Comparison of ENCODE assay signal across 8 mouse cellular contexts in the genomic region with DNA sequence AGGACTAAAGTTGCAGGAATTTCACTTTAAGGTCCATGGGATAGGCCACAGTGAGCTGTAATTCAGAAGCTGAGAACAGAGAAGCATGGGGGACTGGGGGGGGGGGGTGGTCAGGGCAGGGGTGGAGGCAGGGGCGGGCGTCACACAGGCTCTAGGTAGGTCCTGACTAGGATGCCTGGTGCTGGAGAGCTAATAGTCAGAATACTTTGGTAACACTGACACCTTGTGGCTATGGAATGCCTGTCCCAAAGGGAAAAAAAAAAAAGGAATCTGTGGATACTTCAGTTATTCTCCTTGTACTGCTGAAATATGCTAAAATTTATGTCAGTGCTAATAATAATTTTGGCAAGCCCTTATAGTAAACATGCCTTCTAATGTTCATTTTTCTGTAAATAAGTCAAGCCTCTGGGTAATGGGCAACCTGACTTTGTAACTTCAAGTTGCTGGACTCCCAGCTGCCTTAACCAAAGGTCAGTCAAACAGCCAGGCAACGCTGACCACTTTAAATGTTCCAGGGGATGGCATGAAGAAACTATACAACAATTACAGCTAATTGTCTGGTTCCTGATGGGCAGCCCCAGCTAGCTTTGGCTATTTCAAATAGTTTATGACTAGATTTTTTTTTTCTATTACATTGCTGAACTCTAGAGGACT. TPM values are rescaled to one million over a fixed set of nuclear protein-coding genes. Genes with fewer than 3 reads are reported as not detected.
DNase-seq lines count a peak whose midpoint lies in the region; ATAC-seq and TF ChIP-seq lines count a peak whose summit lies in the region.

No protein-coding gene starts in this region.

- H3K4me2 ChIP-seq in heart, postnatal 0 days (ENCODE audit: low read depth, low read length) = no peak overlapping the region
- no peak overlapping the region for H3K4me2 ChIP-seq in liver, embryonic 14.5 days (ENCODE audit: low read depth)

- H3K9ac ChIP-seq in heart, adult 2 months (ENCODE audit: low read depth, low read length) = no peak overlapping the region
- no peak overlapping the region for H3K9ac ChIP-seq in heart, postnatal 0 days (replicated peaks; ENCODE audit: low read depth, low read length)
- H3K9ac ChIP-seq in liver, embryonic 14.5 days (replicated peaks) = no peak overlapping the region

- TF ChIP-seq POLR2A in heart, adult 2 months (IDR thresholded peaks at IDR 0.05; ENCODE audit: insufficient read depth, low read depth, low read length) = no peak

- intact Hi-C loops in heart, adult 2 months (cut with DNase I) = loop anchor here (1.0 to 10.0 kb wide), 5 partner anchors 31 to 669 kb away; no protein-coding TSS in a partner anchor
- intact Hi-C loops in heart, postnatal 25 days (cut with DNase I) = loop anchor here (1.0 to 10.0 kb wide), 4 partner anchors 136 to 411 kb away; no protein-coding TSS in a partner anchor

- no peak overlapping the region for H3K4me3 ChIP-seq in heart, adult 2 months
- H3K4me3 ChIP-seq in heart, postnatal 0 days (ENCODE audit: low read depth, low read length) = no peak overlapping the region
- no peak overlapping the region for H3K4me3 ChIP-seq in liver, embryonic 14.5 days (ENCODE audit: insufficient read depth in 1 of 2, low read depth in 2 of 2, low read length in 2 of 2)

- WGBS in heart, adult 2 months = 19% methylated on average over 3 of the region's 3 CpGs
- whole genome bisulfite sequencing in heart, postnatal 0 days = 24% methylated on average over 3 of the region's 3 CpGs
- WGBS in liver, embryonic 14.5 days (ENCODE audit: insufficient replicate concordance) = 47% methylated on average over 3 of the region's 3 CpGs

- H3K4me1 ChIP-seq in heart, adult 2 months (ENCODE audit: control insufficient read depth, insufficient read depth, low read length) = peaks cover 14% of the 10 kb centered on the region
- no peaks in the 10 kb centered on the region for H3K4me1 ChIP-seq in heart, postnatal 0 days (ENCODE audit: control insufficient read depth, insufficient read depth)
- H3K4me1 ChIP-seq in liver, embryonic 14.5 days (replicated peaks; ENCODE audit: control insufficient read depth in 2 of 2, insufficient read depth in 2 of 2, low read length in 1 of 2) = peaks cover 0 to 7% of the 10 kb centered on the region in 2 experiments; a peak in 2 of 4 replicates

- H3K79me2 ChIP-seq in heart, adult 2 months (replicated peaks; ENCODE audit: control insufficient read depth, insufficient read depth, low read length) = no peaks in the 10 kb centered on the region

- no peaks in the 10 kb centered on the region for H3K9me3 ChIP-seq in heart, postnatal 0 days (replicated peaks; ENCODE audit: control insufficient read depth, low read length)
- H3K9me3 ChIP-seq in liver, embryonic 14.5 days (ENCODE audit: control insufficient read depth, low read length) = no peaks in the 10 kb centered on the region

- H3K27ac ChIP-seq in heart, adult 2 months = no peak overlapping the region
- no peak overlapping the region for H3K27ac ChIP-seq in heart, postnatal 0 days (ENCODE audit: low read depth)
- no peak overlapping the region for H3K27ac ChIP-seq in liver, embryonic 14.5 days

- H3K36me3 ChIP-seq in heart, adult 2 months (ENCODE audit: control insufficient read depth, insufficient read depth, low read length) = no peaks in the 10 kb centered on the region; the same call in 1 of the 2 replicates
- 0 out of 2 replicates have a peak, but pooled peaks cover 15% of the 10 kb centered on the region for H3K36me3 ChIP-seq in heart, postnatal 0 days (replicated peaks; ENCODE audit: control insufficient read depth, insufficient read depth, low read length)
- H3K36me3 ChIP-seq in liver, embryonic 14.5 days (replicated peaks; ENCODE audit: control insufficient read depth, insufficient read depth, low read depth) = peaks cover 2% of the 10 kb centered on the region

- DNase-seq in heart, adult 2 months = no peak
- no peak for DNase-seq in heart, postnatal 25 days (ENCODE audit: low spot score)
- DNase-seq in brain, adult 2 months (ENCODE audit: low read depth, low spot score) = peak; percentile 75
- DNase-seq in heart, postnatal 0 days (ENCODE audit: low spot score) = peak; percentile 67
- peak in 2 of 3 experiments; percentile 12 to 33 for DNase-seq in liver, embryonic 14.5 days (ENCODE audit: low read depth in 3 of 3, low spot score in 3 of 3)
- no peak for DNase-seq in gastrocnemius, adult 8-10 months (ENCODE audit: low spot score in 2 of 2)
- DNase-seq in thymus, postnatal 10 days (ENCODE audit: low spot score in 2 of 2) = no peak

- no peaks in the 10 kb centered on the region for H3K27me3 ChIP-seq in heart, adult 2 months (ENCODE audit: control insufficient read depth, insufficient read depth, low read length)
- no peaks in the 10 kb centered on the region for H3K27me3 ChIP-seq in heart, postnatal 0 days (ENCODE audit: control insufficient read depth, insufficient read depth, low read length)
- H3K27me3 ChIP-seq in liver, embryonic 14.5 days (ENCODE audit: control insufficient read depth, insufficient read depth, low read length) = no peaks in the 10 kb centered on the region

- ATAC-seq in heart, postnatal 0 days (ENCODE audit: insufficient read depth, low read depth) = peak; percentile 50; the same call in 1 of the 2 replicates
- ATAC-seq in liver, embryonic 14.5 days (ENCODE audit: insufficient read depth) = no peak
- ATAC-seq in neutrophil, adult 5-6 weeks (ENCODE audit: extremely low read depth, insufficient number of reproducible peaks, low FRiP score, poor library complexity, severe bottlenecking) = peak; percentile 56; the same call in 1 of the 2 replicates

- TF ChIP-seq EP300 in heart, adult 2 months (IDR thresholded peaks at IDR 0.05; ENCODE audit: insufficient read depth, low read depth, low read length) = no peak
- no peak for TF ChIP-seq EP300 in heart, postnatal 0 days (IDR thresholded peaks at IDR 0.05; ENCODE audit: low read depth)
- no peak for TF ChIP-seq EP300 in liver, embryonic 14.5 days (IDR thresholded peaks at IDR 0.05; ENCODE audit: low read depth)

- TF ChIP-seq CTCF in heart, adult 2 months (IDR thresholded peaks at IDR 0.05) = peak; percentile 78
- TF ChIP-seq CTCF in heart, postnatal 0 days (IDR thresholded peaks at IDR 0.05; ENCODE audit: low read depth) = peak; percentile 67
- TF ChIP-seq CTCF in liver, embryonic 14.5 days (IDR thresholded peaks at IDR 0.05; ENCODE audit: low read depth) = peak; percentile 61

RNA-seq across cellular contexts. Expression of a gene that starts 9.6 kb away (rescaled TPM):
- total RNA-seq in heart, adult 2 months (2021) = 10 to 100 TPM; 14.4 to 15.1 TPM
- 21.3 and 25.5 TPM in 2 replicates for polyA plus RNA-seq in heart, adult 2 months (2012; rRNA removed)
- 10 to 100 TPM; 15.6 to 15.8 TPM for total RNA-seq in heart, postnatal 25 days (2021)
- 36.4 and 54.8 TPM in 2 replicates for total RNA-seq in heart, postnatal 0 days (2014; rRNA removed; ENCODE audit: low replicate concordance)
- 34.9 and 37.9 TPM in 2 replicates for polyA plus RNA-seq in heart, postnatal 0 days (2015; fragmentation: Nextera tagmentation; extraction: Ambion mirVana)
- 36.5 and 38.6 TPM in 2 replicates for polyA plus RNA-seq in liver, embryonic 14.5 days (2012; rRNA removed)
- 48.0 and 50.4 TPM in 2 replicates for polyA plus RNA-seq in liver, embryonic 14.5 days (2014; fragmentation: Nextera tagmentation; extraction: Ambion mirVana)
- 22.2 and 22.9 TPM in 2 replicates for total RNA-seq in neutrophil, adult 5-6 weeks (2017)
- total RNA-seq in gastrocnemius, adult 8-10 months (2022) = 1 to 10 TPM; 7.0 to 9.5 (median 8.7) TPM

RNA-seq across cellular contexts. Expression of a gene that starts 33.7 kb away (rescaled TPM):
- total RNA-seq in heart, adult 2 months (2021) = 10 to 100 TPM; 82.4 to 96.3 TPM
- polyA plus RNA-seq in heart, adult 2 months (2012; rRNA removed) = 67.6 and 105 TPM in 2 replicates
- total RNA-seq in heart, postnatal 25 days (2021) = 100 to 1,000 TPM in 1 of 2 experiments, 10 to 100 TPM in 1; 87.9 to 100 TPM
- total RNA-seq in heart, postnatal 0 days (2014; rRNA removed; ENCODE audit: low replicate concordance) = 39.0 and 77.8 TPM in 2 replicates
- polyA plus RNA-seq in heart, postnatal 0 days (2015; fragmentation: Nextera tagmentation; extraction: Ambion mirVana) = 90.3 and 90.9 TPM in 2 replicates
- polyA plus RNA-seq in liver, embryonic 14.5 days (2012; rRNA removed) = 25.4 and 28.8 TPM in 2 replicates
- 53.8 and 54.6 TPM in 2 replicates for polyA plus RNA-seq in liver, embryonic 14.5 days (2014; fragmentation: Nextera tagmentation; extraction: Ambion mirVana)
- total RNA-seq in neutrophil, adult 5-6 weeks (2017) = 61.0 and 63.5 TPM in 2 replicates
- 100 to 1,000 TPM; 236 to 272 (median 254) TPM for total RNA-seq in gastrocnemius, adult 8-10 months (2022)

RNA-seq across cellular contexts. Expression of a gene that starts 33.8 kb away (rescaled TPM):
- total RNA-seq in heart, adult 2 months (2021) = 1 to 10 TPM; 4.9 to 6.5 TPM
- 9.5 and 11.0 TPM in 2 replicates for polyA plus RNA-seq in heart, adult 2 months (2012; rRNA removed)
- total RNA-seq in heart, postnatal 25 days (2021) = 1 to 10 TPM; 6.1 to 6.5 TPM
- total RNA-seq in heart, postnatal 0 days (2014; rRNA removed; ENCODE audit: low replicate concordance) = 10.0 and 13.2 TPM in 2 replicates
- 5.5 TPM in 2 replicates for polyA plus RNA-seq in heart, postnatal 0 days (2015; fragmentation: Nextera tagmentation; extraction: Ambion mirVana)
- 3.2 TPM in 2 replicates for polyA plus RNA-seq in liver, embryonic 14.5 days (2012; rRNA removed)
- polyA plus RNA-seq in liver, embryonic 14.5 days (2014; fragmentation: Nextera tagmentation; extraction: Ambion mirVana) = 4.8 and 4.9 TPM in 2 replicates
- 31.7 and 39.9 TPM in 2 replicates for total RNA-seq in neutrophil, adult 5-6 weeks (2017)
- total RNA-seq in gastrocnemius, adult 8-10 months (2022) = 10 to 100 TPM; 28.0 to 30.7 (median 29.9) TPM

RNA-seq across cellular contexts. Expression of a gene that starts 44.6 kb away (rescaled TPM):
- total RNA-seq in heart, adult 2 months (2021) = 10 to 100 TPM; 70.4 to 75.6 TPM
- 56.8 and 100 TPM in 2 replicates for polyA plus RNA-seq in heart, adult 2 months (2012; rRNA removed)
- 10 to 100 TPM; 94.3 to 94.4 TPM for total RNA-seq in heart, postnatal 25 days (2021)
- 88.0 and 91.5 TPM in 2 replicates for total RNA-seq in heart, postnatal 0 days (2014; rRNA removed; ENCODE audit: low replicate concordance)
- polyA plus RNA-seq in heart, postnatal 0 days (2015; fragmentation: Nextera tagmentation; extraction: Ambion mirVana) = 93.1 and 95.9 TPM in 2 replicates
- 16.2 and 18.4 TPM in 2 replicates for polyA plus RNA-seq in liver, embryonic 14.5 days (2012; rRNA removed)
- 14.4 and 16.7 TPM in 2 replicates for polyA plus RNA-seq in liver, embryonic 14.5 days (2014; fragmentation: Nextera tagmentation; extraction: Ambion mirVana)
- 35.6 and 42.9 TPM in 2 replicates for total RNA-seq in neutrophil, adult 5-6 weeks (2017)
- total RNA-seq in gastrocnemius, adult 8-10 months (2022) = 10 to 100 TPM; 15.7 to 18.4 (median 17.5) TPM

RNA-seq across cellular contexts. Expression of a gene that starts 47.2 kb away (rescaled TPM):
- total RNA-seq in heart, adult 2 months (2021) = 10 to 100 TPM; 26.1 to 29.5 TPM
- polyA plus RNA-seq in heart, adult 2 months (2012; rRNA removed) = 8.6 and 11.9 TPM in 2 replicates
- 10 to 100 TPM; 33.2 to 34.1 TPM for total RNA-seq in heart, postnatal 25 days (2021)
- 37.2 and 37.6 TPM in 2 replicates for total RNA-seq in heart, postnatal 0 days (2014; rRNA removed; ENCODE audit: low replicate concordance)
- polyA plus RNA-seq in heart, postnatal 0 days (2015; fragmentation: Nextera tagmentation; extraction: Ambion mirVana) = 24.8 and 25.2 TPM in 2 replicates
- polyA plus RNA-seq in liver, embryonic 14.5 days (2012; rRNA removed) = 4.6 and 6.0 TPM in 2 replicates
- 17.8 and 19.2 TPM in 2 replicates for polyA plus RNA-seq in liver, embryonic 14.5 days (2014; fragmentation: Nextera tagmentation; extraction: Ambion mirVana)
- 77.2 and 78.0 TPM in 2 replicates for total RNA-seq in neutrophil, adult 5-6 weeks (2017)
- total RNA-seq in gastrocnemius, adult 8-10 months (2022) = 1 to 10 TPM; 3.5 to 5.7 (median 4.4) TPM

Comparison
In these comparisons a context has a peak if more than half of its experiments do, and no peak if none do; other contexts are left out.
1. DNase-seq: peak in brain, adult 2 months (single experiment), heart, postnatal 0 days (single experiment) and liver, embryonic 14.5 days (2 of 3); none in heart, adult 2 months (0 of 2), heart, postnatal 25 days (single experiment), gastrocnemius, adult 8-10 months (0 of 2) and thymus, postnatal 10 days (0 of 2).
2. Peak in every context shown above with its lines, with median percentiles within 50 percentile points of each other: CTCF ChIP-seq.